In the genomic region with DNA sequence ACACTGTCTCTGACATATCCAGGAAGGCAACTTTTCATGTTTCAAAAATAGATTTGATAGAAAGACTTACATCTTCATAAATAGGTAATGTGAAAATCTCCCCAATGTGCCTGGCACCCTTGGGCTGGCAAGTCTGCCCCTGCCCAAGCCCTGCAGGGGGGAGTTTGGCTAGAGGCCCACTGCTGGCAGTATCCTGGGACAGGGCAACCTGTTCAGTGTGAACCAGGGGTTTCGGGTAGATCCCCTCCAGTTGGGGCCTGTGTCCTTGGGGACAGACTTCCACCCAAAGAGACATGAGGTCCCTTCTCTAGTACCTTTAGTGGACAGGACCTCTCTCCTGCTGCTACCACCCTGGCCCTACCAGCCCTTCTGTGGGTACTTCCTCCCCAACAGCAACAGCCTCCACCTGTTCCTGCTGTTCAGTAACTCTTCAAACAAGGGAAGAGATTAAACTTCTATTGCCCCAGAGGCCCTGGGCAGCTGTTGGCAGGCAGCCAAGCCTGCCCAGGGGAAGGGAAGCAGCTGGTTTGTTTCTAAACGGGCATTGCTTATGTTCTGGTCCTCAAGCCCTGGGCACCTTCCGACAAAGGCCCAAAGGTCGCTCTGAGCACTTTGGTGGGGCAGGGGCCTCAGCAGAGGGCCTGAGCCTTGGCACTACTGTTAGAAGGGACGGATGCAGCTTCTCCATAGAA, we compare ENCODE assay signal across 8 mouse cellular contexts. TPM values are rescaled to one million over a fixed set of nuclear protein-coding genes. Genes with fewer than 3 reads are reported as not detected.
DNase-seq lines count a peak whose midpoint lies in the region; ATAC-seq lines count a peak whose summit lies in the region.

No protein-coding gene starts in this region.

- H3K36me3 ChIP-seq in midbrain, embryonic 14.5 days (ENCODE audit: control insufficient read depth, insufficient read depth, low read length) = peaks cover 18% of the 10 kb centered on the region

- peak; percentile 59 for DNase-seq in adrenal gland, adult 2 months
- DNase-seq in adrenal gland, adult 8-10 months = no peak
- DNase-seq in urinary bladder, postnatal 14 days (ENCODE audit: low spot score) = peak; percentile 62
- DNase-seq in urinary bladder, adult 2 months (ENCODE audit: low spot score) = no peak
- DNase-seq in kidney, postnatal 36 days = peak; percentile 67 to 73
- peak; percentile 72 for DNase-seq in midbrain, embryonic 14.5 days
- no peak for DNase-seq in left cerebral cortex, postnatal 14 days (ENCODE audit: low spot score in 2 of 2)
- no peak for DNase-seq in right cerebral cortex, postnatal 36 days (ENCODE audit: low spot score in 2 of 2)

- no peak overlapping the region for H3K4me2 ChIP-seq in midbrain, embryonic 14.5 days (ENCODE audit: low read length)

- ATAC-seq in midbrain, embryonic 14.5 days (ENCODE audit: low FRiP score, low TSS enrichment) = 0 out of 2 replicates have a peak, but pooled peaks have one; percentile 17

- 33% methylated on average over 5 of the region's 5 CpGs for WGBS in midbrain, embryonic 14.5 days

- H3K9ac ChIP-seq in midbrain, embryonic 14.5 days (replicated peaks; ENCODE audit: low read length) = no peak overlapping the region

- intact Hi-C loops in left cerebral cortex, postnatal 14 days (cut with DNase I) = no loop called here

- peaks cover 10% of the 10 kb centered on the region for H3K4me1 ChIP-seq in midbrain, embryonic 14.5 days (ENCODE audit: control insufficient read depth, insufficient read depth, low read length)

- no peak overlapping the region for H3K4me3 ChIP-seq in midbrain, embryonic 14.5 days (replicated peaks; ENCODE audit: low read depth, low read length)

- no peaks in the 10 kb centered on the region for H3K27me3 ChIP-seq in midbrain, embryonic 14.5 days (ENCODE audit: control insufficient read depth, insufficient read depth, low read length)

- H3K9me3 ChIP-seq in midbrain, embryonic 14.5 days (ENCODE audit: control insufficient read depth, low read length) = no peaks in the 10 kb centered on the region

- H3K27ac ChIP-seq in midbrain, embryonic 14.5 days (replicated peaks; ENCODE audit: low read depth, low read length) = peak overlapping the region; percentile 41

RNA-seq across cellular contexts. Expression of a gene that starts 11.2 kb away (rescaled TPM):
- total RNA-seq in adrenal gland, adult 2 months (2021) = under 1 TPM in 1 of 2 experiments, not detected in 1; 0.45 TPM
- polyA plus RNA-seq in adrenal gland, adult 2 months (2012; rRNA removed) = 0.84 and 1.0 TPM in 2 replicates
- total RNA-seq in adrenal gland, adult 8-10 months (2022) = under 1 TPM in 1 of 4 experiments, not detected in 3; 0.35 TPM
- polyA plus RNA-seq in urinary bladder, adult 2 months (2012; rRNA removed) = 0.19 and 0.27 TPM in 2 replicates
- polyA plus RNA-seq in midbrain, embryonic 14.5 days (2014; fragmentation: Nextera tagmentation; extraction: Ambion mirVana) = 0.59 and 0.66 TPM in 2 replicates
- total RNA-seq in left cerebral cortex, postnatal 14 days (2021) = 1 to 10 TPM; 1.3 TPM

RNA-seq across cellular contexts. Expression of a gene that starts 22.9 kb away (rescaled TPM):
- 10 to 100 TPM; 28.0 to 28.2 TPM for total RNA-seq in adrenal gland, adult 2 months (2021)
- polyA plus RNA-seq in adrenal gland, adult 2 months (2012; rRNA removed) = 27.6 and 30.6 TPM in 2 replicates
- total RNA-seq in adrenal gland, adult 8-10 months (2022) = 10 to 100 TPM; 34.0 to 40.1 (median 36.5) TPM
- polyA plus RNA-seq in urinary bladder, adult 2 months (2012; rRNA removed) = 16.3 and 19.2 TPM in 2 replicates
- polyA plus RNA-seq in midbrain, embryonic 14.5 days (2014; fragmentation: Nextera tagmentation; extraction: Ambion mirVana) = 9.2 and 9.8 TPM in 2 replicates
- total RNA-seq in left cerebral cortex, postnatal 14 days (2021) = 10 to 100 TPM; 20.1 to 21.3 TPM

RNA-seq across cellular contexts. Expression of a gene that starts 46.6 kb away (rescaled TPM):
- 1 to 10 TPM; 2.5 TPM for total RNA-seq in adrenal gland, adult 2 months (2021)
- polyA plus RNA-seq in adrenal gland, adult 2 months (2012; rRNA removed) = 0.02 and 0.15 TPM in 2 replicates
- 1 to 10 TPM; 2.5 to 5.2 (median 3.2) TPM for total RNA-seq in adrenal gland, adult 8-10 months (2022)
- 4.8 and 5.9 TPM in 2 replicates for polyA plus RNA-seq in urinary bladder, adult 2 months (2012; rRNA removed)
- 2.0 and 4.6 TPM in 2 replicates for polyA plus RNA-seq in midbrain, embryonic 14.5 days (2014; fragmentation: Nextera tagmentation; extraction: Ambion mirVana)
- 1 to 10 TPM; 3.2 to 3.5 TPM for total RNA-seq in left cerebral cortex, postnatal 14 days (2021)

RNA-seq across cellular contexts. Expression of a gene that starts 49.6 kb away (rescaled TPM):
- 10 to 100 TPM; 44.4 to 55.6 TPM for total RNA-seq in adrenal gland, adult 2 months (2021)
- 3.1 and 3.8 TPM in 2 replicates for polyA plus RNA-seq in adrenal gland, adult 2 months (2012; rRNA removed)
- total RNA-seq in adrenal gland, adult 8-10 months (2022) = 10 to 100 TPM; 37.3 to 60.0 (median 46.5) TPM
- 28.8 and 29.1 TPM in 2 replicates for polyA plus RNA-seq in urinary bladder, adult 2 months (2012; rRNA removed)
- 21.9 and 23.9 TPM in 2 replicates for polyA plus RNA-seq in midbrain, embryonic 14.5 days (2014; fragmentation: Nextera tagmentation; extraction: Ambion mirVana)
- total RNA-seq in left cerebral cortex, postnatal 14 days (2021) = 10 to 100 TPM; 28.4 to 30.1 TPM

RNA-seq across cellular contexts. Expression of a gene that starts 58.4 kb away (rescaled TPM):
- total RNA-seq in adrenal gland, adult 2 months (2021) = 1 to 10 TPM in 1 of 2 experiments, under 1 TPM in 1; 0.63 to 1.1 TPM
- polyA plus RNA-seq in adrenal gland, adult 2 months (2012; rRNA removed) = 1.1 and 1.4 TPM in 2 replicates
- total RNA-seq in adrenal gland, adult 8-10 months (2022) = under 1 TPM; 0.54 to 0.78 (median 0.65) TPM
- polyA plus RNA-seq in urinary bladder, adult 2 months (2012; rRNA removed) = 3.9 and 6.0 TPM in 2 replicates
- 4.1 and 5.0 TPM in 2 replicates for polyA plus RNA-seq in midbrain, embryonic 14.5 days (2014; fragmentation: Nextera tagmentation; extraction: Ambion mirVana)
- 1 to 10 TPM; 4.0 to 4.3 TPM for total RNA-seq in left cerebral cortex, postnatal 14 days (2021)

Comparison
In these comparisons a context has a peak if more than half of its experiments do, and no peak if none do; other contexts are left out.
1. DNase-seq: peak in adrenal gland, adult 2 months (single experiment), urinary bladder, postnatal 14 days (single experiment), kidney, postnatal 36 days (2 of 2) and midbrain, embryonic 14.5 days (single experiment); none in adrenal gland, adult 8-10 months (single experiment), urinary bladder, adult 2 months (single experiment), left cerebral cortex, postnatal 14 days (0 of 2) and right cerebral cortex, postnatal 36 days (0 of 2).